Mouse (Mus musculus) CH12.LX (cell line): ENCODE measurements around the gene Il16.

Experiments used
- CTCF ChIP-seq, 2 experiments: IDR thresholded peaks in 1 of 2; conservative IDR thresholded peaks in 1 of 2; 2 replicates each; pipeline ENCODE4 v1.5.1; 2011 to 2012; ENCODE audit warnings: low read depth in 2 of 2, low read length in 2 of 2, improper control_type of control experiment in 1 of 2, inconsistent platforms in 1 of 2, mild to moderate bottlenecking in 1 of 2, moderate library complexity in 1 of 2
- KAT2A ChIP-seq: IDR thresholded peaks from 2 replicates; pipeline ENCODE4 v1.6.1; 2012; ENCODE audit warnings: low read length, improper control_type of control experiment, inconsistent platforms; ENCODE audit not compliant: insufficient replicate concordance

DNA sequence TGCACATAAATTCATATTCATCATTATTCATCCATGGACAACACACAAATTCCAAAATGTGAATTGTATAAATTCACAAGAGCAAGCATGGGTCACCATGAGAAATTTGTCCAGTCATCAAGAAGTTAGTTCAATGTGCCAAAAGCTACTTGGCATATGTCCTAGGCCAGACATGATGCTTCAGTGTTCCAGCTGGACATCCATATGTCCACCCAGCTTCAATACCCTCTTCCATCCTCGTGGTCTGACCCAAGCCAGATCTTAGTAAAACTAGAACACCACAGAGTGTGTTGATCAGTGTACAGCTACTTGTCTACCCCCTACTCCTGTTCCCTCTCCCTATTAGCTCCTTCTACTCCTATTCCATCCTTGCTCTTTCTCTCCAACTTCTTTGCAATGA lies 5.5 kb upstream of the Il16 start:
- TF ChIP-seq CTCF (conservative IDR thresholded peaks at IDR 0.05 in 1 of 2, IDR thresholded peaks at IDR 0.05 in 1 of 2; ENCODE audit: low read depth in 2 of 2, low read length in 2 of 2) = no peak
- TF ChIP-seq KAT2A = no peak
